ENCODE assay signal across 23 mouse cellular contexts in genomic region chr16:50762096-50762495, GRCm38 (mm10).
A peak's percentile ranks its signal among the peaks of the same experiment; 100 is the strongest.
DNase-seq lines count a peak whose midpoint lies in the region; ATAC-seq and TF ChIP-seq lines count a peak whose summit lies in the region.
"Had no signal": no experiment of that assay in that cellular context is flagged by ENCODE, and none has a peak within 500 bp of the region (broad histone marks: within the 10 kb centered on the region; RNA-seq: fewer than 3 reads in every experiment).

No protein-coding gene starts in this region.

- H3K4me2 ChIP-seq in embryonic facial prominence, embryonic 14.5 days (ENCODE audit: low read depth, low read length), result no peak overlapping the region
- H3K4me2 ChIP-seq in limb, embryonic 13.5 days (replicated peaks), result no peak overlapping the region
- H3K4me2 ChIP-seq in limb, embryonic 14.5 days (replicated peaks; ENCODE audit: low read depth, low read length, severe bottlenecking), result no peak overlapping the region
- H3K4me2 ChIP-seq in limb, embryonic 15.5 days, result no peak overlapping the region

- TF ChIP-seq POLR2A in limb, embryonic 14.5 days (IDR thresholded peaks at IDR 0.05; ENCODE audit: borderline replicate concordance, extremely low read depth, insufficient read depth, insufficient read length), result no peak

- H3K27ac ChIP-seq in embryonic facial prominence, embryonic 14.5 days (replicated peaks; ENCODE audit: low read depth, low read length), result no peak overlapping the region
- H3K27ac ChIP-seq in embryonic facial prominence, embryonic 10.5 days (replicated peaks), result no peak overlapping the region
- no peak overlapping the region for H3K27ac ChIP-seq in limb, embryonic 13.5 days
- no peak overlapping the region for H3K27ac ChIP-seq in limb, embryonic 10.5 days
- H3K27ac ChIP-seq in limb, embryonic 14.5 days (replicated peaks; ENCODE audit: low read depth, low read length), result no peak overlapping the region; the same call in 1 of the 2 replicates
- H3K27ac ChIP-seq in limb, embryonic 15.5 days, result no peak overlapping the region

- H3K9me3 ChIP-seq in embryonic facial prominence, embryonic 14.5 days (ENCODE audit: control insufficient read depth, low read length), result no peaks in the 10 kb centered on the region
- no peaks in the 10 kb centered on the region for H3K9me3 ChIP-seq in embryonic facial prominence, embryonic 10.5 days
- no peaks in the 10 kb centered on the region for H3K9me3 ChIP-seq in limb, embryonic 13.5 days
- no peaks in the 10 kb centered on the region for H3K9me3 ChIP-seq in limb, embryonic 10.5 days (replicated peaks)
- H3K9me3 ChIP-seq in limb, embryonic 14.5 days (ENCODE audit: control insufficient read depth, low read length), result no peaks in the 10 kb centered on the region
- no peaks in the 10 kb centered on the region for H3K9me3 ChIP-seq in limb, embryonic 15.5 days
- H3K9me3 ChIP-seq: G1E had no signal

- WGBS in embryonic facial prominence, embryonic 14.5 days, result 45% methylated on average over 3 of the region's 3 CpGs
- WGBS in embryonic facial prominence, embryonic 10.5 days, result 76% methylated on average over 3 of the region's 3 CpGs
- WGBS in limb, embryonic 13.5 days, result 48% methylated on average over 3 of the region's 3 CpGs
- 76% methylated on average over 3 of the region's 3 CpGs for WGBS in limb, embryonic 10.5 days
- 40% methylated on average over 3 of the region's 3 CpGs for WGBS in limb, embryonic 14.5 days
- 44% methylated on average over 3 of the region's 3 CpGs for WGBS in limb, embryonic 15.5 days

- DNase-seq in embryonic facial prominence, embryonic 14.5 days (ENCODE audit: low spot score), result peak; percentile 62
- DNase-seq in embryonic facial prominence, embryonic 10.5 days (ENCODE audit: low spot score), result no peak
- no peak for DNase-seq in limb, embryonic 10.5 days (ENCODE audit: low spot score)
- peak; percentile 81 for DNase-seq in limb, embryonic 14.5 days (ENCODE audit: low spot score)
- DNase-seq in thymus, postnatal 0 days (ENCODE audit: low spot score), result no peak
- no peak for DNase-seq in adipocyte (ENCODE audit: low spot score)
- DNase-seq: adrenal gland, adult 2 months; adrenal gland, adult 8-10 months; adrenal gland, postnatal 10 days; adrenal gland, postnatal 14 days; adrenal gland, postnatal 25 days; adrenal gland, postnatal 36 days; B cell, adult 2 months; cerebellum, adult 11 months; cerebellum, adult 11-12 months; cerebellum, adult 18-20 months had no signal

- H3K9ac ChIP-seq in embryonic facial prominence, embryonic 14.5 days (ENCODE audit: low read depth, low read length), result no peak overlapping the region
- H3K9ac ChIP-seq in limb, embryonic 13.5 days, result no peak overlapping the region
- no peak overlapping the region for H3K9ac ChIP-seq in limb, embryonic 14.5 days (ENCODE audit: low read depth, low read length, severe bottlenecking)
- no peak overlapping the region for H3K9ac ChIP-seq in limb, embryonic 15.5 days

- no peaks in the 10 kb centered on the region for H3K36me3 ChIP-seq in embryonic facial prominence, embryonic 14.5 days (ENCODE audit: control insufficient read depth, insufficient read depth, low read length)
- H3K36me3 ChIP-seq in embryonic facial prominence, embryonic 10.5 days (replicated peaks), result no peaks in the 10 kb centered on the region
- no peaks in the 10 kb centered on the region for H3K36me3 ChIP-seq in limb, embryonic 13.5 days
- H3K36me3 ChIP-seq in limb, embryonic 10.5 days, result no peaks in the 10 kb centered on the region
- H3K36me3 ChIP-seq in limb, embryonic 14.5 days (ENCODE audit: control insufficient read depth, insufficient read depth, low read length), result no peaks in the 10 kb centered on the region
- H3K36me3 ChIP-seq in limb, embryonic 15.5 days, result no peaks in the 10 kb centered on the region
- H3K36me3 ChIP-seq: G1E had no signal

- ATAC-seq in embryonic facial prominence, embryonic 14.5 days (ENCODE audit: low read depth), result no peak; the same call in 1 of the 2 replicates
- ATAC-seq in limb, embryonic 13.5 days (ENCODE audit: low FRiP score, low read depth), result peak; percentile 73
- peak; percentile 57 for ATAC-seq in limb, embryonic 14.5 days (ENCODE audit: low FRiP score, low read depth)
- ATAC-seq in limb, embryonic 15.5 days (ENCODE audit: insufficient number of reproducible peaks, low FRiP score, low TSS enrichment, low read depth), result peak; percentile 44; the same call in 1 of the 2 replicates
- ATAC-seq: activated CD4-positive, CD25-positive, alpha-beta regulatory T cell, adult 4 months; CD4-positive, CD25-positive, alpha-beta regulatory T cell, adult 4 months; Patski had no signal

- H3K27me3 ChIP-seq in embryonic facial prominence, embryonic 14.5 days (replicated peaks; ENCODE audit: control insufficient read depth, insufficient read depth, low read length), result no peaks in the 10 kb centered on the region
- no peaks in the 10 kb centered on the region for H3K27me3 ChIP-seq in embryonic facial prominence, embryonic 10.5 days (replicated peaks; ENCODE audit: low read depth, poor library complexity, severe bottlenecking)
- H3K27me3 ChIP-seq in limb, embryonic 13.5 days, result no peaks in the 10 kb centered on the region
- no peaks in the 10 kb centered on the region for H3K27me3 ChIP-seq in limb, embryonic 10.5 days (ENCODE audit: low read depth, poor library complexity, severe bottlenecking)
- H3K27me3 ChIP-seq in limb, embryonic 14.5 days (ENCODE audit: control insufficient read depth, insufficient read depth, low read length), result no peaks in the 10 kb centered on the region
- H3K27me3 ChIP-seq in limb, embryonic 15.5 days, result no peaks in the 10 kb centered on the region; the same call in 1 of the 2 replicates
- H3K27me3 ChIP-seq: CH12.LX, Patski had no signal

- peaks cover 4% of the 10 kb centered on the region; the same call in 1 of the 2 replicates for H3K4me1 ChIP-seq in embryonic facial prominence, embryonic 14.5 days (ENCODE audit: control insufficient read depth, insufficient read depth, low read length)
- no peaks in the 10 kb centered on the region for H3K4me1 ChIP-seq in embryonic facial prominence, embryonic 10.5 days
- 0 out of 2 replicates have a peak, but pooled peaks cover 3% of the 10 kb centered on the region for H3K4me1 ChIP-seq in limb, embryonic 13.5 days
- 0 out of 2 replicates have a peak, but pooled peaks cover 4% of the 10 kb centered on the region for H3K4me1 ChIP-seq in limb, embryonic 10.5 days
- H3K4me1 ChIP-seq in limb, embryonic 14.5 days (ENCODE audit: control insufficient read depth, insufficient read depth, low read length), result no peaks in the 10 kb centered on the region; the same call in 1 of the 2 replicates
- 0 out of 2 replicates have a peak, but pooled peaks cover 8% of the 10 kb centered on the region for H3K4me1 ChIP-seq in limb, embryonic 15.5 days

- H3K4me3 ChIP-seq in embryonic facial prominence, embryonic 14.5 days (ENCODE audit: low read depth, low read length), result no peak overlapping the region
- no peak overlapping the region for H3K4me3 ChIP-seq in embryonic facial prominence, embryonic 10.5 days
- no peak overlapping the region for H3K4me3 ChIP-seq in limb, embryonic 13.5 days
- H3K4me3 ChIP-seq in limb, embryonic 10.5 days, result no peak overlapping the region
- H3K4me3 ChIP-seq in limb, embryonic 14.5 days (replicated peaks; ENCODE audit: low read length), result no peak overlapping the region
- H3K4me3 ChIP-seq in limb, embryonic 15.5 days, result no peak overlapping the region

Comparison
In these comparisons a context has a peak if more than half of its experiments do, and no peak if none do; other contexts are left out.
1. DNase-seq: peak in embryonic facial prominence, embryonic 14.5 days (single experiment) and limb, embryonic 14.5 days (single experiment); none in embryonic facial prominence, embryonic 10.5 days (single experiment), limb, embryonic 10.5 days (single experiment), thymus, postnatal 0 days (single experiment) and adipocyte (single experiment).